Mouse (Mus musculus) stomach, embryonic 16.5 days (tissue): Measurements from ENCODE around the gene Slc35c1. TPM values are rescaled to one million over a fixed set of nuclear protein-coding genes. Genes with fewer than 3 reads are reported as not detected.

ENCODE experiments used
- ATAC-seq: fragments of 200-750 bp; cut with Nextera tagmentation; 2 replicates; pipeline ENCODE4 v1.8.0; 2017; ENCODE audit warnings: moderate number of reproducible peaks, moderate TSS enrichment; ENCODE audit not compliant: insufficient read depth, low FRiP score
- H3K27ac ChIP-seq: fragments of 300-500 bp; sonication (generic); 2 replicates; pipeline ENCODE4 v1.5.1; 2014; ENCODE audit warnings: low read length
- H3K27me3 ChIP-seq: fragments of 300-500 bp; sonication (generic); 2 replicates; pipeline ENCODE4 v1.6.1; 2014; ENCODE audit warnings: low read length, control low read depth, mixed read lengths; ENCODE audit not compliant: control insufficient read depth, insufficient read depth
- H3K36me3 ChIP-seq: fragments of 300-500 bp; sonication (generic); 2 replicates; pipeline ENCODE4 v1.6.1; 2014; ENCODE audit warnings: low read length; ENCODE audit not compliant: control insufficient read depth, insufficient read depth
- H3K4me1 ChIP-seq: fragments of 300-500 bp; sonication (generic); 2 replicates; pipeline ENCODE4 v1.6.1; 2014; ENCODE audit warnings: low read length, control low read depth, mixed read lengths; ENCODE audit not compliant: control insufficient read depth, insufficient read depth
- H3K4me2 ChIP-seq: fragments of 300-500 bp; sonication (generic); 2 replicates; pipeline ENCODE4 v1.6.1; 2014; ENCODE audit warnings: low read depth, low read length, mixed read lengths
- H3K4me3 ChIP-seq: fragments of 300-500 bp; sonication (generic); replicated peaks from 2 replicates; pipeline ENCODE4 v1.5.1; 2014; ENCODE audit warnings: mild to moderate bottlenecking, low read length
- H3K9ac ChIP-seq: fragments of 300-500 bp; sonication (generic); 2 replicates; pipeline ENCODE4 v1.6.1; 2014; ENCODE audit warnings: low read length
- H3K9me3 ChIP-seq: fragments of 300-500 bp; sonication (generic); replicated peaks from 2 replicates; pipeline ENCODE4 v1.6.1; 2016; ENCODE audit warnings: low read length, control low read depth; ENCODE audit not compliant: control insufficient read depth
- WGBS: fragments of 180-500 bp; shearing (Covaris S2); extraction: QIAGEN DNeasy Blood & Tissue Kit; methylation state at CpG from one replicate; pipeline ENCODE4 v1.1.7; 2014; 5-methylcytosine and 5-hydroxymethylcytosine counted together
- polyA plus RNA-seq: library from polyadenylated mRNA; unstranded; fragments of >200 nt; fragmentation: Nextera tagmentation; extraction: Ambion mirVana; gene quantifications from 2 replicates; pipeline ENCODE4 v1.2.1, GENCODE M21; 2015

Slc35c1 gene
- polyA plus RNA-seq: 34.5 and 40.4 TPM in 2 replicates

DNA sequence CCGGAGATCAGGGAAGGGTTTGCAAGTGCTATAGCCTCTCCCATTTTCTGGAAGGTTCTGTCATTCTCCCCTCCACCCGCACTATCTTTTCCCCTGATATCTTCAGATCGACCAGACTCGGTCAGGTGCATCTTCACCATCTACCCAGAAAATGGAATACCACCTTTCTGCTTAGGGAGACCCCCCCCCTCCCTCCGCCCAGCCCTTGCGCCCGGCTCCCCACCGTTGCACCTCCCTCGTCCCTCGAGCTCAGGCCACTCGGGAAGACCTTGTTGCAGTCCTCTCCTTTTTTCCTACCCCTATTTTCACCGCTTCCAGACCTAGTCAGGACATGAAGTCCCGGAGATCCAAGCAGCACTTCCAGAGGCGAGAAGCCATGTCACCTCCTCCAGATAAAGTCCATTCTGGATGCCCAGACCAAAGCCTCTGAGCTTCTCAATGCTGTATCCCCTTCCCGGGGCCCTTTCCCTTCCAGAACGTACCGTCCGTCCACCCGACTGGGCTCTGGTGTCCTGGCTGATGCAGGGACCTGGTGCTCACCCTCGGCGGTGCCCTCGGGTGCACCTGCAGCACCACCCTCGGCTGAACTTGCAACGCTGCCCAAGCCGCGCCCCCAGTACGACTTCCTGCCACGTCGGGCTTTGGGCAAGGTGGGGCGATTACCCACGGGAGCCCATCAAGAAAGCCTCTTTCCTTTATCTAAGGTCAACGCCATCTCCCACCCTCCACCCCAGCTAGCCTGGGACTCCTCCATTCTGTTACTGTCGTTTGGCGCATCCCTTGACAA, at the start of gene Slc35c1:
TSS of gene Slc35c1 (minus strand) at position 618 of the 787 bp plus-strand sequence.
- Histone ChIP-seq H3K4me1 (peaks cover 28% of the 10 kb centered on the region), H3K9ac (peak within 1 kb of the TSS; percentile 77), H3K9me3 (no peaks in the 10 kb centered on the region), H3K36me3 (no peaks in the 10 kb centered on the region), H3K4me2 (peak within 1 kb of the TSS; percentile 69), H3K27ac (peak within 1 kb of the TSS; percentile 56), H3K4me3 (peak within 1 kb of the TSS; percentile 69), H3K27me3 (peaks cover 11% of the 10 kb centered on the region)
- WGBS: 2% methylated on average over 34 of the region's 34 CpGs
- ATAC-seq: peak; percentile 27; the same call in 1 of the 2 replicates

DNA sequence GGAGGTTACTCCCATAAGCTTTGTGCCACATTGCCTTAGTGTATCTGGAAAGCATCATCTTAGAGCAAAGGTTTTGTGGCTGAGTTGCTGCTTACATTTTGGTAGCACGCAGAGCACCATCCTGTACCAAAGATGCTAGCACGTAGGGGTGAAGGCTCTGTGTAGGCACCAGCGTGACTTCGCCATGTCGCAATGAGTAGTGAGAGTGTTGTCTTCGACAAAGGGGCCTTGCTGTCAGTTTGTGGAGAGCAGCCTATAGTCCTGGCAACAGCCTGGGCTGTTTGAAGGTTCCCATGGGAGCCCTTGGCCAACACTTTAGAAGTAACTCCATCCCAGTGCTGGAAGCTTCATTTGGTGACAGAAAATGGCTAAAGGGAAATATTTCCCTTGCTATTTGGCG, 45.0 kb upstream of the Slc35c1 start:
- ATAC-seq: no peak
- Histone ChIP-seq H3K27ac (no peak overlapping the region), H3K4me3 (no peak overlapping the region), H3K9me3 (no peaks in the 10 kb centered on the region), H3K4me1 (no peaks in the 10 kb centered on the region), H3K4me2 (no peak overlapping the region), H3K9ac (no peak overlapping the region), H3K27me3 (no peaks in the 10 kb centered on the region), H3K36me3 (no peaks in the 10 kb centered on the region)
- WGBS: 92% methylated on average over 7 of the region's 7 CpGs

DNA sequence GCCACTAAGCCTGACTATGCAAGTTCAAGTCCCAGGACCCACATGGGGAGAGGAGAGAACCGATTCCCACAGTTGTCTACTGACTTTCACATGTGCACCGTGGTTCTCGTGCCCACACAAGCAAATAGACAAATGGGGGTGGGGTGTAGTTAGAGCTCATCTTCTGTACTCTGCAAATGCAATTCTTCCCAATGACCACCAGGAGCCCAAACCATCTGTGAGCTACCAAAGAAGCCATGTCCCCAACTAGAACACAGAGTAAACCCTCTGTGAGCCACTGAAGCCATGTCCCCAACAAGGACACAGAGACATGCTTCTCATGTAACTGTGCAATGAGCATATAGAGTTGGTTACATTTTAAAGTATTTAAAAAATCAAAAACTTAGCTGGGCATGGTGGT, 43.1 kb upstream of the Slc35c1 start:
- no peaks in the 10 kb centered on the region for H3K36me3 ChIP-seq
- no peak overlapping the region for H3K4me2 ChIP-seq
- no peak overlapping the region for H3K27ac ChIP-seq
- WGBS: 82% methylated on average over 3 of the region's 3 CpGs
- H3K27me3 ChIP-seq: no peaks in the 10 kb centered on the region
- ATAC-seq: no peak
- no peak overlapping the region for H3K9ac ChIP-seq
- no peaks in the 10 kb centered on the region for H3K9me3 ChIP-seq
- H3K4me1 ChIP-seq: no peaks in the 10 kb centered on the region
- no peak overlapping the region for H3K4me3 ChIP-seq

DNA sequence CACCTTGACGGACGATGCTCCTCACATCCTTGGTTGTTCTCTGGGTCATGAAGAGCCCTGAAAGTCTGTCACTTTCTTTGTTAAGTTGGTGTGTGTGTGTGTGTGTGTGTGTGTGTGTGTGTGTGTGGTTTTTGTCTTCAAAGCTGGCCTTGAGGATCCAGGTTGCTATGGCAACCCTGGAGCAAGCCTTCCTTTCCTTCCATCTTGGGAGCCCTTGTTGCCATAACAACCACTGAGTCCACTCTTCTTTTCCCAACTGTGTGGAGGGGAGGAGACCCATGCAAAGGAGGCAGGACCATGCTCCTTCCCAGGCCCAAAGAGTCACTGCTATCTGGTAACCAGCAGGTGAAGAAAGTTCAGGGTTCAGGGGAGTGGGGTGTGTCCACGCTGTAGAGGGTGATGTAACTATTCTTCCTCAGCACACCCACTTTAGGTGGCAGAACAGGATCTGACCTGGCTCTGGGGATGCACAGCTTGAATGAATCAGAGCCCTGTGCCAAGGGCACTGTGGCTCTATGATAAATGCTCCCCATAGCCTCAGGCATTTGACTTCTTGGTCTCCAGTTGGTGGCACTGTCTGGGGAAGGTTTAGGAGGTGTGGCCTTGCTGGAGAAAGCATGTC, 39.5 kb upstream of the Slc35c1 start:
- peak; percentile 55; the same call in 1 of the 2 replicates for ATAC-seq
- no peaks in the 10 kb centered on the region for H3K9me3 ChIP-seq
- no peak overlapping the region for H3K9ac ChIP-seq
- no peak overlapping the region for H3K4me2 ChIP-seq
- no peaks in the 10 kb centered on the region for H3K27me3 ChIP-seq
- H3K4me3 ChIP-seq: no peak overlapping the region
- H3K4me1 ChIP-seq: peaks cover 11% of the 10 kb centered on the region
- no peak overlapping the region for H3K27ac ChIP-seq
- no peaks in the 10 kb centered on the region for H3K36me3 ChIP-seq
- 82% methylated on average over 3 of the region's 3 CpGs for WGBS

DNA sequence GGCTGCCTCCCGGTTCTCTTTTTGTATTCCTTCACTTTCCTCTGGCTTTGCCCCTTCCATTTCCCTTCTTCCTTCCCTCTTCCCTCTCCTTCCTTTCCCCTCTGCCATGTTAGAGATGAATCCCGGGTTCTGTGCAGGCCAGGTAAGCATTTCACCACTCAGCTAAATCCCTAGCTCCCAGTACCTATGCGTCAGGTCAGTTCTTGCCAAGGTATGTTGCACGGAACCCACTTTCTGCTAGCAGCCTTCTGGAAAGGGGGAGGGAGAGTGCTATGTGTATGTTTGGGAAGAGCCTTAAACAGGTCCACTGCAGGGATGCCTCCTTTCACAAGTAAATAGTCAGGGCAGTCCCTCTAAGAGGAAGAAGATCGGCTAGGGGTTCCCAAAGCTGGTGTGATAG, 36.8 kb upstream of the Slc35c1 start:
- 58% methylated on average over 5 of the region's 5 CpGs for WGBS
- H3K4me3 ChIP-seq: no peak overlapping the region
- no peak for ATAC-seq

DNA sequence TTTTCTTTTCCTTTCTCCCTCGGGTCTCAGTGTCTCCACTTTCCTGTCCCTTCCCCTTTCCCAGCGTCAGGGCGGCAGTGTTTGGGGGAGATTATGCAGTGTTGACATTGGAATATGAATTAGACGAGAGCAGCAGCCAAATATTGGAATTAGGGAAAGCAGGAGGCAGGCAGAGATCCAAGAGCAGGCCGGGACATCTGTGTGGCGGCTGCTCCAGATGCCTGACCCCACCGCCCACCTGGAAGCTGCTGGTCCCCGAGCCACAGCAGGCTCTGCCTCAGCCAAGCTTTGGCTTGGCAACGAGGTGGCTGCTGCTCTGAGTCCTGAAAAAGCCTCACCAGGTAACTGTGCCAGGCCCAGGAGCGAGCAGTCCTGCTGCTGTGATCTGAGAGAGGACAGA, 36.3 kb upstream of the Slc35c1 start:
- Histone ChIP-seq H3K4me2 (no peak overlapping the region), H3K9ac (0 out of 2 replicates have a peak overlapping the region, but pooled peaks have one; percentile 6), H3K9me3 (no peaks in the 10 kb centered on the region), H3K36me3 (no peaks in the 10 kb centered on the region), H3K4me1 (peaks cover 11% of the 10 kb centered on the region), H3K27ac (no peak overlapping the region), H3K4me3 (no peak overlapping the region), H3K27me3 (no peaks in the 10 kb centered on the region)
- ATAC-seq: no peak
- 18% methylated on average over 10 of the region's 10 CpGs for whole genome bisulfite sequencing

More for the DNA sequence above, 36.8 kb upstream of the Slc35c1 start:
- Histone ChIP-seq H3K4me2 (no peak overlapping the region), H3K27me3 (no peaks in the 10 kb centered on the region), H3K9ac (0 out of 2 replicates have a peak overlapping the region, but pooled peaks have one; percentile 6), H3K9me3 (no peaks in the 10 kb centered on the region), H3K27ac (no peak overlapping the region), H3K4me1 (peaks cover 11% of the 10 kb centered on the region), H3K36me3 (no peaks in the 10 kb centered on the region)

DNA sequence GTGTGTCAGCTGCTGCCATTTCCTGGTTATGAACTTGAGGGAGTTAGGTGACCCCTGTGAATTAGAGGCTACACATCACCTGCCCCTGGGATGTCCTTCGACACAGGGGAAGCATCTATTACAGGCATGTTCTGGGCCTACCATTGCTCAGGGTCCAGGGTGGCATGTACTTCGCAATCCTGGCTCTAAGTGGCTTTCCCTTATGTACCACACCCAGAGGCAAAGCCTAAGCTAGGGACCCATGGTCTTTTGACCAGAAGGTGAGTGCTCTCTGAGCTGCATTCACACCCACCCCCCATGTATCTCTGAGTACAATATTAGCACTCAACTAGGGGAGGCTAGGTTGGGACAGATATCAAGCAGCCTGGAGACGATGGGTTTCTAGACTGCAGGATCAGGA, 34.6 kb upstream of the Slc35c1 start:
- Histone ChIP-seq H3K4me2 (no peak overlapping the region), H3K9ac (no peak overlapping the region), H3K27ac (no peak overlapping the region), H3K4me1 (peaks cover 11% of the 10 kb centered on the region), H3K9me3 (no peaks in the 10 kb centered on the region), H3K4me3 (no peak overlapping the region), H3K36me3 (no peaks in the 10 kb centered on the region), H3K27me3 (no peaks in the 10 kb centered on the region)
- 81% methylated on average over 3 of the region's 3 CpGs for WGBS
- no peak for ATAC-seq

DNA sequence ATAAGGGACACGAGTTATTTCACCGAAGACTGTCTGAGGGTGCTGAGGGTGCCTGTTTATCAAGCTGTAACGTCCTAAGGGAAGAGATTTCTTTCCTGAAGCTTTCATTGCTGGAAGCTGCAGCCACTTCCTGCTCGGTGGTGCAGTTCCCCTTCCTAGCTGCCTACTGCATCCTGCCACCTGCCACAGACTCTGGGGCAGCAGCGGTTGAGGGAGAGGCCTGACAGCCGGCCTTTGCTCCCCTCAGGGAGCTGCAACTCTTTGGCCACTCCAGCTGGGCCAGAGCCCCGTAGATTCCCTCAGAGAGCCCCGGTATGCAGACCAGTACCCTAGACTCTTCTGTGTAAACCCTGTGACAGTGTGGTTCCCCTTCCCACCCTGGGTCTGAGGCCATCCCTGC, 34.1 kb upstream of the Slc35c1 start:
- Histone ChIP-seq H3K27ac (no peak overlapping the region), H3K36me3 (no peaks in the 10 kb centered on the region), H3K4me1 (peaks cover 11% of the 10 kb centered on the region), H3K4me2 (no peak overlapping the region), H3K9ac (no peak overlapping the region), H3K9me3 (no peaks in the 10 kb centered on the region), H3K4me3 (no peak overlapping the region), H3K27me3 (no peaks in the 10 kb centered on the region)
- 42% methylated on average over 8 of the region's 8 CpGs for WGBS
- no peak for ATAC-seq

DNA sequence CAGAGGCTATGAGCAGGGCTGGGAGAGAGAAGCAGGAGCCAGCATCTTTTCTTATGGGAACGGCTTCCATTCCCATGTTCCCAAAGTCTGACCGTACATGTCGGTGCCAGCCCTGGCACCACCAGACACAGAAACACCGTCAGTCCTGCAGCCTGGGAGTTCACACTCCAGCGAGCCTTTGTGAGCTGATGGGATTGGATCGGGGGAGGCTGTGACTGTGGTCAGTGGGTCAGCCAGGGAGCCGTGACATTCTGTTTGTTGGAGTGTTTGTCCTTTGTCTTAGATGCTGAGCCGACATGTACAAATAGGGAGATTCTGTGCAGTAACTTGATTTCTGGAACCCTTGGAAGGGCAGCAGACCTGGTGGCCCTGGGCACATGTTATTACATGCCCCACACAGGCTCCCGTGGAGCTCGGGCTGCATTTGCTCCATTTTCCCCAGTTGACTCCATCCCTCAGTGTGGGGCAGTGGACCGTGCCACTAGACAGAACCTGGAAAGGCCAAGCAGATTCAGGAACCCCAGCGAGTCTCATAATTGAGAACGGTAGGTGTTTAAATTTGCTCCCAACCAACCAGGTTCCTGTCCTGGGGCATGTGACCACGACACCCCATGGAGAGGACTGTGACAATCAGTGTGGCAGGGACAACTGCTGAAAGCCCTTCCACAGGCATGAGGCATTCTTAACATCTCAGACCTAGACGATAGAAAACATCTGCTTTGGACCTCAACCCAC, 33.5 kb upstream of the Slc35c1 start:
- Histone ChIP-seq H3K27me3 (no peaks in the 10 kb centered on the region), H3K4me3 (no peak overlapping the region), H3K4me2 (no peak overlapping the region), H3K27ac (no peak overlapping the region), H3K9me3 (no peaks in the 10 kb centered on the region), H3K4me1 (peaks cover 11% of the 10 kb centered on the region), H3K9ac (no peak overlapping the region), H3K36me3 (no peaks in the 10 kb centered on the region)
- WGBS: 74% methylated on average over 15 of the region's 15 CpGs
- no peak for ATAC-seq
